Comparison of ENCODE assay signal across 16 mouse cellular contexts in genomic region chr7:140920418-140921029, GRCm38 (mm10). TPM values are rescaled to one million over a fixed set of nuclear protein-coding genes. Genes with fewer than 3 reads are reported as not detected.
A peak's percentile ranks its signal among the peaks of the same experiment; 100 is the strongest.
DNase-seq lines count a peak whose midpoint lies in the region; ATAC-seq and TF ChIP-seq lines count a peak whose summit lies in the region.
"Had no signal": no experiment of that assay in that cellular context is flagged by ENCODE, and none has a peak within 500 bp of the region (broad histone marks: within the 10 kb centered on the region; RNA-seq: fewer than 3 reads in every experiment).

Nlrp6 (plus strand) TSS chr7:140920902.

- no peak for DNase-seq in liver, adult 2 months (ENCODE audit: extremely low read depth, low read depth, low spot score)
- DNase-seq in liver, embryonic 11.5 days (ENCODE audit: low spot score), result no peak
- DNase-seq in heart, adult 11 months, result no peak
- no peak for DNase-seq in urinary bladder, postnatal 10 days (ENCODE audit: low spot score)
- DNase-seq: adrenal gland, postnatal 10 days; cerebellum, postnatal 14 days; forebrain, postnatal 0 days; gastrocnemius, postnatal 25 days; right cerebral cortex, postnatal 25 days had no signal

- H3K9me3 ChIP-seq in liver, embryonic 11.5 days (ENCODE audit: control insufficient read depth, low read length), result no peaks in the 10 kb centered on the region
- H3K9me3 ChIP-seq in hindbrain, embryonic 13.5 days, result no peaks in the 10 kb centered on the region
- H3K9me3 ChIP-seq in intestine, embryonic 16.5 days (ENCODE audit: control insufficient read depth, low read length), result no peaks in the 10 kb centered on the region
- H3K9me3 ChIP-seq in stomach, embryonic 15.5 days, result no peaks in the 10 kb centered on the region
- H3K9me3 ChIP-seq: embryonic facial prominence, embryonic 12.5 days had no signal

- no peak within 1 kb of the TSS for H3K27ac ChIP-seq in liver, adult 2 months (replicated peaks; ENCODE audit: insufficient read depth, low read depth, low read length)
- no peak within 1 kb of the TSS for H3K27ac ChIP-seq in liver, embryonic 11.5 days (ENCODE audit: low read depth, low read length)
- H3K27ac ChIP-seq in hindbrain, embryonic 13.5 days, result no peak within 1 kb of the TSS
- peak within 1 kb of the TSS; percentile 89 for H3K27ac ChIP-seq in intestine, embryonic 16.5 days (ENCODE audit: low read length)
- H3K27ac ChIP-seq in stomach, embryonic 15.5 days, result 0 out of 2 replicates have a peak within 1 kb of the TSS, but pooled peaks have one; percentile 31
- H3K27ac ChIP-seq: embryonic facial prominence, embryonic 12.5 days; kidney, postnatal 0 days had no signal

- no peak for TF ChIP-seq POLR2A in liver, adult 2 months (IDR thresholded peaks at IDR 0.05; ENCODE audit: extremely low read depth, insufficient read depth, low read length)

- no peaks in the 10 kb centered on the region for H3K79me2 ChIP-seq in liver, adult 2 months (ENCODE audit: control insufficient read depth, insufficient read depth, low read length)

- no peak within 1 kb of the TSS for H3K4me2 ChIP-seq in liver, embryonic 11.5 days
- H3K4me2 ChIP-seq in hindbrain, embryonic 13.5 days, result peak within 1 kb of the TSS; percentile 90; the same call in 1 of the 2 replicates
- H3K4me2 ChIP-seq in intestine, embryonic 16.5 days (ENCODE audit: low read depth, low read length), result peak within 1 kb of the TSS; percentile 78
- H3K4me2 ChIP-seq in stomach, embryonic 15.5 days, result peak within 1 kb of the TSS; percentile 67; the same call in 1 of the 2 replicates

- H3K4me1 ChIP-seq in liver, adult 2 months (ENCODE audit: control insufficient read depth, insufficient read depth, low read length), result peaks cover 18% of the 10 kb centered on the region
- peaks cover 9% of the 10 kb centered on the region; the same call in 1 of the 2 replicates for H3K4me1 ChIP-seq in liver, embryonic 11.5 days (replicated peaks; ENCODE audit: control insufficient read depth, insufficient read depth, low read length)
- peaks cover 25% of the 10 kb centered on the region for H3K4me1 ChIP-seq in hindbrain, embryonic 13.5 days (replicated peaks)
- peaks cover 16% of the 10 kb centered on the region for H3K4me1 ChIP-seq in intestine, embryonic 16.5 days (ENCODE audit: control insufficient read depth, insufficient read depth, low read length)
- H3K4me1 ChIP-seq in stomach, embryonic 15.5 days, result peaks cover 14% of the 10 kb centered on the region

- 87% methylated on average over 8 of the region's 8 CpGs for WGBS in liver, adult 2 months
- 69% methylated on average over 8 of the region's 8 CpGs for WGBS in liver, embryonic 11.5 days
- WGBS in hindbrain, embryonic 13.5 days, result 81% methylated on average over 8 of the region's 8 CpGs
- WGBS in intestine, embryonic 16.5 days, result 52% methylated on average over 8 of the region's 8 CpGs
- WGBS in stomach, embryonic 15.5 days, result 62% methylated on average over 8 of the region's 8 CpGs

- H3K27me3 ChIP-seq in liver, adult 2 months (ENCODE audit: control insufficient read depth, insufficient read depth, low read length), result no peaks in the 10 kb centered on the region
- H3K27me3 ChIP-seq in liver, embryonic 11.5 days (replicated peaks; ENCODE audit: control insufficient read depth, insufficient read depth, low read length), result peaks cover 55% of the 10 kb centered on the region
- H3K27me3 ChIP-seq in hindbrain, embryonic 13.5 days, result peaks cover 79% of the 10 kb centered on the region
- H3K27me3 ChIP-seq in intestine, embryonic 16.5 days (replicated peaks; ENCODE audit: control insufficient read depth, insufficient read depth, low read length), result peaks cover 24% of the 10 kb centered on the region
- peaks cover 59% of the 10 kb centered on the region for H3K27me3 ChIP-seq in stomach, embryonic 15.5 days (replicated peaks)

- no peak for TF ChIP-seq CTCF in liver, adult 2 months (IDR thresholded peaks at IDR 0.05; ENCODE audit: low read depth, low read length)

- peaks cover 26% of the 10 kb centered on the region; the same call in 1 of the 2 replicates for H3K36me3 ChIP-seq in liver, adult 2 months (ENCODE audit: control insufficient read depth, insufficient read depth, low read length)
- H3K36me3 ChIP-seq in liver, embryonic 11.5 days (ENCODE audit: control insufficient read depth, insufficient read depth, low read length), result no peaks in the 10 kb centered on the region
- no peaks in the 10 kb centered on the region for H3K36me3 ChIP-seq in hindbrain, embryonic 13.5 days
- H3K36me3 ChIP-seq in intestine, embryonic 16.5 days (ENCODE audit: control insufficient read depth, insufficient read depth, low read length), result peaks cover 3% of the 10 kb centered on the region; the same call in 1 of the 2 replicates
- H3K36me3 ChIP-seq in stomach, embryonic 15.5 days, result no peaks in the 10 kb centered on the region
- H3K36me3 ChIP-seq: embryonic facial prominence, embryonic 12.5 days had no signal

- no peak for ATAC-seq in liver, embryonic 11.5 days (replicated peaks; ENCODE audit: low FRiP score)
- no peak for ATAC-seq in hindbrain, embryonic 13.5 days (ENCODE audit: low FRiP score)
- peak; percentile 81 for ATAC-seq in intestine, embryonic 16.5 days
- ATAC-seq in stomach, embryonic 15.5 days (ENCODE audit: insufficient read depth, low FRiP score, low read depth), result no peak
- ATAC-seq: forebrain, postnatal 0 days had no signal

- H3K9ac ChIP-seq in liver, adult 2 months (ENCODE audit: low read depth, low read length), result no peak within 1 kb of the TSS
- H3K9ac ChIP-seq in liver, embryonic 11.5 days (ENCODE audit: low read depth, low read length), result no peak within 1 kb of the TSS
- H3K9ac ChIP-seq in hindbrain, embryonic 13.5 days, result no peak within 1 kb of the TSS
- peak within 1 kb of the TSS; percentile 62 for H3K9ac ChIP-seq in intestine, embryonic 16.5 days (ENCODE audit: low read depth, low read length)
- no peak within 1 kb of the TSS for H3K9ac ChIP-seq in stomach, embryonic 15.5 days
- H3K9ac ChIP-seq: embryonic facial prominence, embryonic 12.5 days had no signal

- no peak within 1 kb of the TSS for H3K4me3 ChIP-seq in liver, adult 2 months (ENCODE audit: insufficient read depth, low read depth, low read length)
- no peak within 1 kb of the TSS for H3K4me3 ChIP-seq in liver, embryonic 11.5 days (ENCODE audit: low read depth, low read length)
- H3K4me3 ChIP-seq in hindbrain, embryonic 13.5 days, result peak within 1 kb of the TSS; percentile 42
- H3K4me3 ChIP-seq in intestine, embryonic 16.5 days (ENCODE audit: low read length), result peak within 1 kb of the TSS; percentile 56
- peak within 1 kb of the TSS; percentile 34; the same call in 1 of the 2 replicates for H3K4me3 ChIP-seq in stomach, embryonic 15.5 days (replicated peaks)

RNA-seq across cellular contexts. Expression of gene Nlrp6, which starts in this region (rescaled TPM):
- total RNA-seq in liver, adult 2 months (2014; rRNA removed), result 28.9 and 33.4 TPM in 2 replicates
- 72.9 and 119 TPM in 2 replicates for polyA plus RNA-seq in liver, adult 2 months (2012; rRNA removed)
- 1.3 and 1.9 TPM in 2 replicates for polyA plus RNA-seq in liver, embryonic 11.5 days (2014; fragmentation: Nextera tagmentation; extraction: Ambion mirVana)
- 0.09 and 0.12 TPM in 2 replicates for polyA plus RNA-seq in hindbrain, embryonic 13.5 days (2015; fragmentation: Nextera tagmentation; extraction: Ambion mirVana)
- 71.1 and 80.5 TPM in 2 replicates for polyA plus RNA-seq in intestine, embryonic 16.5 days (2015; fragmentation: Nextera tagmentation; extraction: Ambion mirVana)
- polyA plus RNA-seq in stomach, embryonic 15.5 days (2015; fragmentation: Nextera tagmentation; extraction: Ambion mirVana), result 9.9 and 13.8 TPM in 2 replicates
- total RNA-seq: gastrocnemius, postnatal 25 days; monocyte, adult 5-6 weeks had no signal
- polyA plus RNA-seq: limb, embryonic 11.5 days had no signal

Comparison
In these comparisons a context has a peak if more than half of its experiments do, and no peak if none do; other contexts are left out.
1. H3K27ac ChIP-seq: peak in intestine, embryonic 16.5 days (single experiment) and stomach, embryonic 15.5 days (single experiment); none in liver, adult 2 months (single experiment), liver, embryonic 11.5 days (single experiment) and hindbrain, embryonic 13.5 days (single experiment).
2. H3K4me3 ChIP-seq: peak in hindbrain, embryonic 13.5 days (single experiment), intestine, embryonic 16.5 days (single experiment) and stomach, embryonic 15.5 days (single experiment); none in liver, adult 2 months (single experiment) and liver, embryonic 11.5 days (single experiment).